Mouse (Mus musculus) limb, embryonic 13.5 days (tissue): Measurements from ENCODE around the gene Sf1. TPM values are rescaled to one million over a fixed set of nuclear protein-coding genes. Genes with fewer than 3 reads are reported as not detected.

Experiments
- ATAC-seq: fragments of 200-750 bp; cut with Nextera tagmentation; 2 replicates; pipeline ENCODE4 v1.8.0; 2017; ENCODE audit warnings: low read depth, moderate number of reproducible peaks, moderate TSS enrichment; ENCODE audit not compliant: low FRiP score
- H3K27ac ChIP-seq: fragments of 300-500 bp; sonication (generic); 2 replicates; pipeline ENCODE4 v1.5.1; 2015; ENCODE audit warnings: inconsistent platforms, mild to moderate bottlenecking, moderate library complexity
- H3K27me3 ChIP-seq: fragments of 300-500 bp; sonication (generic); 2 replicates; pipeline ENCODE4 v1.6.1; 2015; ENCODE audit warnings: mild to moderate bottlenecking, inconsistent platforms
- H3K36me3 ChIP-seq: fragments of 300-500 bp; sonication (generic); 2 replicates; pipeline ENCODE4 v1.6.1; 2015; ENCODE audit warnings: inconsistent platforms, mild to moderate bottlenecking, moderate library complexity
- H3K4me1 ChIP-seq: fragments of 300-500 bp; sonication (generic); 2 replicates; pipeline ENCODE4 v1.6.1; 2015; ENCODE audit warnings: inconsistent platforms
- H3K4me2 ChIP-seq: fragments of 300-500 bp; sonication (generic); replicated peaks from 2 replicates; pipeline ENCODE4 v1.6.1; 2015; ENCODE audit warnings: inconsistent platforms, mild to moderate bottlenecking, moderate library complexity
- H3K4me3 ChIP-seq: fragments of 300-500 bp; sonication (generic); 2 replicates; pipeline ENCODE4 v1.5.1; 2015; ENCODE audit warnings: moderate library complexity, mild to moderate bottlenecking, inconsistent platforms
- H3K9ac ChIP-seq: fragments of 300-500 bp; sonication (generic); 2 replicates; pipeline ENCODE4 v1.6.1; 2015; ENCODE audit warnings: mild to moderate bottlenecking, inconsistent platforms
- H3K9me3 ChIP-seq: fragments of 300-500 bp; sonication (generic); 2 replicates; pipeline ENCODE4 v1.6.1; 2016; ENCODE audit warnings: inconsistent platforms
- WGBS: fragments of 180-500 bp; shearing (Covaris S2); methylation state at CpG from one replicate; pipeline ENCODE4 v1.1.7; 2015; 5-methylcytosine and 5-hydroxymethylcytosine counted together
- polyA plus RNA-seq: library from polyadenylated mRNA; unstranded; fragments of >200 nt; fragmentation: Nextera tagmentation; extraction: Ambion mirVana; gene quantifications from 2 replicates; pipeline ENCODE4 v1.2.1, GENCODE M21; 2015

Gene Sf1
- polyA plus RNA-seq, 1 experiment from 2014 or later: 148 TPM

GRCm38 (mm10) chr19:6407109-6407508 is 43.6 kb downstream of the Sf1 start:
- 77% methylated on average over 8 of the region's 8 CpGs for WGBS
- no peaks in the 10 kb centered on the region for H3K9me3 ChIP-seq
- no peak for ATAC-seq
- H3K9ac ChIP-seq: no peak overlapping the region
- H3K4me2 ChIP-seq: no peak overlapping the region
- no peak overlapping the region for H3K27ac ChIP-seq
- H3K36me3 ChIP-seq: no peaks in the 10 kb centered on the region
- H3K4me1 ChIP-seq: no peaks in the 10 kb centered on the region; the same call in 1 of the 2 replicates
- no peak overlapping the region for H3K4me3 ChIP-seq
- peaks cover 38% of the 10 kb centered on the region for H3K27me3 ChIP-seq

- Histone ChIP-seq H3K27me3 (peaks cover 29% of the 10 kb centered on the region), H3K4me2 (no peak overlapping the region), H3K4me3 (no peak overlapping the region), H3K27ac (no peak overlapping the region), H3K4me1 (no peaks in the 10 kb centered on the region), H3K9ac (no peak overlapping the region), H3K9me3 (no peaks in the 10 kb centered on the region), H3K36me3 (no peaks in the 10 kb centered on the region)
- WGBS: 47% methylated on average over 16 of the region's 16 CpGs
- no peak for ATAC-seq
Measured at GRCm38 (mm10) chr19:6407816-6408510, 44.5 kb downstream of the Sf1 start.

GRCm38 (mm10) chr19:6408749-6409148 is 45.3 kb downstream of the Sf1 start:
- Histone ChIP-seq H3K9me3 (no peaks in the 10 kb centered on the region), H3K4me3 (no peak overlapping the region), H3K27me3 (peaks cover 22% of the 10 kb centered on the region), H3K4me1 (no peaks in the 10 kb centered on the region), H3K4me2 (no peak overlapping the region), H3K27ac (no peak overlapping the region), H3K9ac (no peak overlapping the region), H3K36me3 (no peaks in the 10 kb centered on the region)
- 83% methylated on average over 8 of the region's 8 CpGs for WGBS
- ATAC-seq: no peak

- no peaks in the 10 kb centered on the region for H3K36me3 ChIP-seq
- no peak overlapping the region for H3K4me3 ChIP-seq
- 73% methylated on average over 5 of the region's 5 CpGs for WGBS
- no peak overlapping the region for H3K9ac ChIP-seq
- no peak overlapping the region for H3K4me2 ChIP-seq
- H3K27me3 ChIP-seq: peaks cover 22% of the 10 kb centered on the region
- no peaks in the 10 kb centered on the region for H3K9me3 ChIP-seq
- H3K4me1 ChIP-seq: no peaks in the 10 kb centered on the region
- H3K27ac ChIP-seq: no peak overlapping the region
- no peak for ATAC-seq
Measured at GRCm38 (mm10) chr19:6409176-6409575, 45.7 kb downstream of the Sf1 start.

- no peak overlapping the region for H3K27ac ChIP-seq
- no peaks in the 10 kb centered on the region for H3K4me1 ChIP-seq
- ATAC-seq: no peak
- H3K9ac ChIP-seq: no peak overlapping the region
- no peaks in the 10 kb centered on the region for H3K36me3 ChIP-seq
- WGBS: 77% methylated on average over 5 of the region's 5 CpGs
- H3K4me3 ChIP-seq: no peak overlapping the region
- H3K27me3 ChIP-seq: peaks cover 20% of the 10 kb centered on the region
- H3K4me2 ChIP-seq: no peak overlapping the region
- no peaks in the 10 kb centered on the region for H3K9me3 ChIP-seq
Measured at GRCm38 (mm10) chr19:6409936-6410335, 46.4 kb downstream of the Sf1 start.

GRCm38 (mm10) chr19:6412798-6413197 is 49.3 kb downstream of the Sf1 start:
- Histone ChIP-seq H3K9me3 (no peaks in the 10 kb centered on the region), H3K4me2 (no peak overlapping the region), H3K4me1 (peaks cover 9% of the 10 kb centered on the region), H3K27ac (no peak overlapping the region), H3K27me3 (peaks cover 40% of the 10 kb centered on the region), H3K36me3 (no peaks in the 10 kb centered on the region), H3K4me3 (no peak overlapping the region), H3K9ac (no peak overlapping the region)
- ATAC-seq: no peak
- 67% methylated on average over 14 of the region's 14 CpGs for WGBS

- Histone ChIP-seq H3K27me3 (peaks cover 62% of the 10 kb centered on the region), H3K9ac (no peak overlapping the region), H3K4me2 (no peak overlapping the region), H3K9me3 (no peaks in the 10 kb centered on the region), H3K36me3 (no peaks in the 10 kb centered on the region), H3K4me1 (peaks cover 21% of the 10 kb centered on the region), H3K4me3 (no peak overlapping the region), H3K27ac (no peak overlapping the region)
- 48% methylated on average over 6 of the region's 6 CpGs for WGBS
- ATAC-seq: no peak
Measured at GRCm38 (mm10) chr19:6415454-6415853, 52.0 kb downstream of the Sf1 start.

GRCm38 (mm10) chr19:6416124-6416770 is 52.8 kb downstream of the Sf1 start:
- Histone ChIP-seq H3K9ac (no peak overlapping the region), H3K27me3 (peaks cover 69% of the 10 kb centered on the region), H3K4me2 (no peak overlapping the region), H3K4me1 (peaks cover 21% of the 10 kb centered on the region), H3K9me3 (no peaks in the 10 kb centered on the region), H3K27ac (no peak overlapping the region), H3K36me3 (no peaks in the 10 kb centered on the region), H3K4me3 (no peak overlapping the region)
- WGBS: 8% methylated on average over 9 of the region's 9 CpGs
- no peak for ATAC-seq

- ATAC-seq: no peak
- H3K4me3 ChIP-seq: no peak overlapping the region
- 61% methylated on average over 12 of the region's 12 CpGs for WGBS
- peaks cover 78% of the 10 kb centered on the region for H3K27me3 ChIP-seq
- no peaks in the 10 kb centered on the region for H3K9me3 ChIP-seq
- H3K4me1 ChIP-seq: peaks cover 21% of the 10 kb centered on the region
- H3K36me3 ChIP-seq: no peaks in the 10 kb centered on the region
- no peak overlapping the region for H3K9ac ChIP-seq
- H3K27ac ChIP-seq: no peak overlapping the region
- no peak overlapping the region for H3K4me2 ChIP-seq
Measured at GRCm38 (mm10) chr19:6416894-6417761, 53.6 kb downstream of the Sf1 start.

- under 1% methylated on average over 43 of the region's 46 CpGs for WGBS
- peak; percentile 92 for ATAC-seq
- peak within 1 kb of the TSS; percentile 57 for H3K4me3 ChIP-seq
- peaks cover 91% of the 10 kb centered on the region for H3K27me3 ChIP-seq
- peak within 1 kb of the TSS; percentile 53 for H3K9ac ChIP-seq
- peak within 1 kb of the TSS; percentile 88 for H3K4me2 ChIP-seq
- no peaks in the 10 kb centered on the region for H3K36me3 ChIP-seq
- peaks cover 21% of the 10 kb centered on the region for H3K4me1 ChIP-seq
- no peaks in the 10 kb centered on the region for H3K9me3 ChIP-seq
- H3K27ac ChIP-seq: no peak within 1 kb of the TSS
Measured at GRCm38 (mm10) chr19:6418233-6418879, 54.9 kb downstream of the Sf1 start, which contains the start of gene Nrxn2. TSS of gene Nrxn2 (plus strand) at chr19:6418731.

GRCm38 (mm10) chr19:6418984-6419692 is 55.6 kb downstream of the Sf1 start:
- Histone ChIP-seq H3K4me2 (peak overlapping the region; percentile 88), H3K27me3 (peaks cover 94% of the 10 kb centered on the region), H3K36me3 (no peaks in the 10 kb centered on the region), H3K4me3 (peak overlapping the region; percentile 57), H3K9ac (no peak overlapping the region), H3K4me1 (peaks cover 21% of the 10 kb centered on the region), H3K9me3 (no peaks in the 10 kb centered on the region), H3K27ac (no peak overlapping the region)
- WGBS: 15% methylated on average over 15 of the region's 23 CpGs
- ATAC-seq: no peak
